Mouse (Mus musculus): ENCODE measurements around the gene Neurl2. TPM values are rescaled to one million over a fixed set of nuclear protein-coding genes. Genes with fewer than 3 reads are reported as not detected.
A peak's percentile ranks its signal among the peaks of the same experiment; 100 is the strongest.
"Not testable (repeated sequence)": the region's sequence is repeated elsewhere in the genome, so short reads cannot be mapped to it uniquely, and the experiment has no call there.

The Neurl2 gene
- polyA plus RNA-seq, 1 experiment from 2014 or later, result 1.5 TPM

DNA sequence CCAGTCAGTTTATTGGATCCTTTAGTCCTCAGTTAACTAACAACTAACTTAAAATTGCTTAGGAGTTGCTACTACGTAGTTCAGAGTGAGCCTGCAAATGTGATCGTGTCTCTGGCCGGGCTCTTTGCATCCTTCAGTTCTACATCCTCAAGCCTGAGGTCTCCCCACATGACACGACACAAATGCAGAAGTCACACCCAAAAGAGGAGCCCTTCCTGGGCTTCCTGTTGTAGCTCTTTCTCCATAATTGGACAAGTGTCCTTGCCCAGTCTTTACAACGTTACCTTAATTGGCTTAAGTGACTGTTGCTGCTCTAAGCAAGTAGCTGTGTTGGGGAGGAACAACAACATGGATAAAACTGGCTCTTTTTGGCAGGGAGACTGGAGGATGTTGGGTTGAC lies 17.9 kb downstream of the Neurl2 start:
- H3K27me3 ChIP-seq, result no peaks in the 10 kb centered on the region
- WGBS (ENCODE audit: insufficient replicate concordance), result 44% methylated on average over 5 of the region's 5 CpGs
- H3K4me3 ChIP-seq (replicated peaks), result no peak overlapping the region
- H3K4me1 ChIP-seq (replicated peaks), result peaks cover 32% of the 10 kb centered on the region
- no peaks in the 10 kb centered on the region for H3K9me3 ChIP-seq (replicated peaks)
- peak overlapping the region; percentile 41 for H3K4me2 ChIP-seq
- H3K36me3 ChIP-seq (replicated peaks), result peaks cover 15% of the 10 kb centered on the region
- H3K9ac ChIP-seq, result no peak overlapping the region
- peak; percentile 66 for ATAC-seq (ENCODE audit: insufficient read depth)
- H3K27ac ChIP-seq (replicated peaks), result peak overlapping the region; percentile 49

DNA sequence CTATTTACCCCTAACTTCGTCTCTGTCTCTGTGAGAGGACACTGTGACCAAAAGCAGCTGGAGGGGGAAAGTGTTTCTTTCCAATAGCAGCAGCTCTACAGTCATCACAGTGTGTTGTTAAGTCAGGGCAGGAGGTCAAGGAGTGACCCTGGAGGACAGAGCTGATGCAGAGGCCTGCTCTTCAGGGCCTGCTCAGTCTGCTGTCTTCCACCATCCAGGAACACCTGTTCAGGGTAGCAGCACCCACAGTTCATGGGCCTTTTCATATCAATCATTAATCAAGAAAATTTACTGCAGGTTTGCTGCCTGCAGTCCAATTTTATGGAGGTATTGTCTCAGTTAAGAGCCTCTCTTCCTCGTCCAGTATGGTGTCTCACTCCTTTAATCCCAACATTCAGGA lies 19.7 kb downstream of the Neurl2 start:
- Histone ChIP-seq H3K4me3 (replicated peaks) (no peak overlapping the region), H3K27ac (replicated peaks) (no peak overlapping the region), H3K9ac (no peak overlapping the region), H3K4me1 (replicated peaks) (peaks cover 32% of the 10 kb centered on the region), H3K9me3 (replicated peaks) (no peaks in the 10 kb centered on the region), H3K4me2 (no peak overlapping the region), H3K36me3 (replicated peaks) (peaks cover 24% of the 10 kb centered on the region), H3K27me3 (no peaks in the 10 kb centered on the region)
- ATAC-seq (ENCODE audit: insufficient read depth), result no peak
- 70% methylated on average over 2 of the region's 2 CpGs for WGBS (ENCODE audit: insufficient replicate concordance)

GRCm38 (mm10) chr2:164806614-164807013 lies 26.6 kb downstream of the Neurl2 start:
- H3K27ac ChIP-seq (replicated peaks), result 0 out of 2 replicates have a peak overlapping the region, but pooled peaks have one; percentile 24
- peak overlapping the region; percentile 91 for H3K4me2 ChIP-seq
- H3K36me3 ChIP-seq (replicated peaks), result peaks cover 28% of the 10 kb centered on the region
- 70% methylated on average over 7 of the region's 7 CpGs for WGBS (ENCODE audit: insufficient replicate concordance)
- H3K9me3 ChIP-seq (replicated peaks), result no peaks in the 10 kb centered on the region
- no peaks in the 10 kb centered on the region for H3K27me3 ChIP-seq
- no peak overlapping the region for H3K9ac ChIP-seq
- peaks cover 39% of the 10 kb centered on the region for H3K4me1 ChIP-seq (replicated peaks)
- no peak for ATAC-seq (ENCODE audit: insufficient read depth)
- H3K4me3 ChIP-seq (replicated peaks), result peak overlapping the region; percentile 92; the same call in 1 of the 2 replicates

DNA sequence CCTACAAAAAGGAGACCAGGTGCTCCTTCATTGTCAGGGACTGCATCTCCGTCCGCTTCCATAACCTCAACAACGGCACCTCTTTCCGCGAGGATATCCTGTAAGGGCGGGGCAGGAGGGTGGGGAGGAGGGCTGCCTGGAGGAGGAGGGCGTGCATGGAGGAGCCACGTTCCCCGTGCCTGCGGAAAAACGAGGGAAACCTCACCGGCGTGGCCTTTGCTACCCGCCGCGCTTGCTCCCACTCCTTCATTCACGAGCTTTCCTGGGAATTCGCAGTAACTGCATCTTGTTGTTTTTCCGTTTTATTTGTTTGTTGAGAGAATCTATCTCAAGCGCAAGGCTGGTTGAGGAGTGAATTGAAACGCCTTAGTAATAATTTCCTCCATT lies 27.9 kb downstream of the Neurl2 start:
- Histone ChIP-seq H3K27ac (replicated peaks) (peak overlapping the region; percentile 99), H3K4me2 (peak overlapping the region; percentile 91), H3K9ac (peak overlapping the region; percentile 75), H3K9me3 (replicated peaks) (no peaks in the 10 kb centered on the region), H3K4me3 (replicated peaks) (peak overlapping the region; percentile 92), H3K4me1 (replicated peaks) (peaks cover 39% of the 10 kb centered on the region), H3K27me3 (no peaks in the 10 kb centered on the region), H3K36me3 (replicated peaks) (peaks cover 40% of the 10 kb centered on the region)
- WGBS (ENCODE audit: insufficient replicate concordance), result under 1% methylated on average over 21 of the region's 21 CpGs
- peak; percentile 79 for ATAC-seq (ENCODE audit: insufficient read depth)

DNA sequence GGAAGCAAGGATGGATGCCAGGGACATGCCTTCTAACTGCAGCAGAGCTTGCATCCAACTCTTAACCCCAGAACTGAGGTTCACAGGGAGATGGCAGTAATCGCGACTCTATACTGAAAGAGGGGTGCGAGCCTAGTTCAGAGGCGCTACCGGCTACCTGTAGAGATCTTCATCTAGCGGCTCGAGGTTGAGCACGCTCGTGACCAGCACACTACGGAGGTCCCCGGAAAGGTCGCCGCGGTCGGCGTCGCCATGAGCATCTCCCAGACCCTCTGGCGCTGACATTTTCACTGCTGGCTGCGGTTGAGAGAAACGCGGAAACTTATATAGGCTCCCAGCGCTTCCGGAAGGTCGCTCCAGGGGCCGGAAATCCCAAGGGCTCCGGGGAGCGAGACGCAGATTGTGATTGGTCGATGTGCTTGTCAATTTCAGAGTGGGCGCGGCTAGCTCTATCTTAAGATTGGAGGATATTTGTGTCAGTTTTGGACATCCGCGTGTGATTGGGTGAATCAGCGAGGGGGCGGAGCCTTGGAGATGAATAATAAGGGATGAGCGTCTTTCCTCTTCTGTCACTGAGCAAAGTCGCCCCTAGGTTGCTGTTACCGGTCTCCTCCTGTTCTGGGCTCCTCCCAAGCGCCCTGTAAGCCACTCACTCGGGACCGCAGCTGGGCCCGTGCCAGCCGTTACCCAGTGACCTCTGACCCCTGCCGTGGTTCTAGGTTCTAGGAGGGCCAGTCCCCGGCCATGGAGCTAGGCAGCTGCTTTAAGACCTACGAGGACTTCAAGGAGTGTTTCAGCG lies 28.5 kb downstream of the Neurl2 start, which contains the start of the genes Acot8 and Zswim3:
Gene Acot8 (minus strand): TSS at position 350 of the 799 bp plus-strand sequence.
Gene Zswim3 (plus strand): TSS at position 566 of the 799 bp plus-strand sequence.
- Histone ChIP-seq H3K4me1 (replicated peaks) (peaks cover 39% of the 10 kb centered on the region), H3K9ac (peak within 1 kb of the TSS; percentile 89), H3K4me3 (replicated peaks) (peak within 1 kb of the TSS; percentile 92), H3K4me2 (peak within 1 kb of the TSS; percentile 91), H3K27ac (replicated peaks) (peak within 1 kb of the TSS; percentile 99), H3K36me3 (replicated peaks) (peaks cover 43% of the 10 kb centered on the region), H3K9me3 (replicated peaks) (no peaks in the 10 kb centered on the region), H3K27me3 (no peaks in the 10 kb centered on the region)
- WGBS (ENCODE audit: insufficient replicate concordance), result under 1% methylated on average over 47 of the region's 47 CpGs
- peak; percentile 93 for ATAC-seq (ENCODE audit: insufficient read depth)

- Histone ChIP-seq H3K4me2 (peak overlapping the region; percentile 78), H3K4me1 (replicated peaks) (peaks cover 39% of the 10 kb centered on the region), H3K27me3 (no peaks in the 10 kb centered on the region), H3K27ac (replicated peaks) (peak overlapping the region; percentile 90), H3K9me3 (replicated peaks) (no peaks in the 10 kb centered on the region), H3K36me3 (replicated peaks) (peaks cover 43% of the 10 kb centered on the region), H3K4me3 (replicated peaks) (peak overlapping the region; percentile 92), H3K9ac (peak overlapping the region; percentile 89)
- ATAC-seq (ENCODE audit: insufficient read depth), result no peak
- WGBS (ENCODE audit: insufficient replicate concordance), result 48% methylated on average over 1 of the region's 1 CpGs
Measured at GRCm38 (mm10) chr2:164803921-164804313, 29.3 kb downstream of the Neurl2 start.

DNA sequence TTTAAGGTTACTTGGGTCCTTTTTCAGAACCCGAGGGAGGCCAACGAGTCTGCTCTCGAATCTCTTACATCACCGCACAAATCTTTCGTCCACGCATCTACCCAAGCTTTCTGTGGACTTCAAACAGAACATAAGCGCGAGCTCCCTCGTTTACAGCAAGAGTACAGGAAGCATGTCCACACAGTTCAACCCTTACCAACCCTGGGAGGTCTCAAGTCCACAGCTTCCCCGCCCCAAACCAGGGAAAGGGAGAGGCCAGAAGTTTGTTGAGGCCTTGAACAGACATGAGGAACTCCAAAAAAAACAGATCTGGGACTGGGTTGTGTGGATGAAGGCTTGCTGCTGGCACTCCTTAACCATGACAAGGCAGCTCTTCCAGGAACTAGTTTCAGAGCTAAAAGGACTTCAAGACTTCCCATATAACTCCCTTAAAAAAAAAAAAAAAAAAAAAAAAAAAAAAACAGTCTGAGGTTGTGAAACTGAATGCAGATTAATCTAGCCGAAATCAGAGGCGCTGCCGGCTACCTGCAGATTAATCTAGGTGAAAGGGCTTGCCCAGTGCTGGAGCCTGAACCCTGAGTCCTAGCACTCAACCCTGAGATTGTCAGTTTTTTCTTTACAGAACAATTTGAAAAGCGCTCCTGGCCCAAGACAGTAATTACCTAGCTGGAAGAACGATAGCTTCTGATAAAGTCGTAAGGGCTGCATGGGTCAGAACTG lies 29.9 kb downstream of the Neurl2 start:
- peaks cover 44% of the 10 kb centered on the region for H3K36me3 ChIP-seq (replicated peaks)
- peaks cover 39% of the 10 kb centered on the region for H3K4me1 ChIP-seq (replicated peaks)
- peak overlapping the region; percentile 92 for H3K4me3 ChIP-seq (replicated peaks)
- H3K9ac ChIP-seq, result peak overlapping the region; percentile 89
- H3K27me3 ChIP-seq, result no peaks in the 10 kb centered on the region
- H3K27ac ChIP-seq (replicated peaks), result peak overlapping the region; percentile 90
- WGBS (ENCODE audit: insufficient replicate concordance), result 72% methylated on average over 16 of the region's 16 CpGs
- H3K4me2 ChIP-seq, result peak overlapping the region; percentile 78
- no peaks in the 10 kb centered on the region for H3K9me3 ChIP-seq (replicated peaks)
- ATAC-seq (ENCODE audit: insufficient read depth), result no peak

- no peak overlapping the region for H3K9ac ChIP-seq
- H3K4me1 ChIP-seq (replicated peaks), result peaks cover 19% of the 10 kb centered on the region
- ATAC-seq (ENCODE audit: insufficient read depth), result no peak
- H3K9me3 ChIP-seq (replicated peaks), result no peaks in the 10 kb centered on the region
- H3K36me3 ChIP-seq (replicated peaks), result peaks cover 70% of the 10 kb centered on the region
- H3K4me3 ChIP-seq (replicated peaks), result no peak overlapping the region
- no peaks in the 10 kb centered on the region for H3K27me3 ChIP-seq
- WGBS (ENCODE audit: insufficient replicate concordance), result 80% methylated on average over 13 of the region's 13 CpGs
- no peak overlapping the region for H3K4me2 ChIP-seq
- no peak overlapping the region for H3K27ac ChIP-seq (replicated peaks)
Measured at GRCm38 (mm10) chr2:164800252-164801004, 32.8 kb downstream of the Neurl2 start.

DNA sequence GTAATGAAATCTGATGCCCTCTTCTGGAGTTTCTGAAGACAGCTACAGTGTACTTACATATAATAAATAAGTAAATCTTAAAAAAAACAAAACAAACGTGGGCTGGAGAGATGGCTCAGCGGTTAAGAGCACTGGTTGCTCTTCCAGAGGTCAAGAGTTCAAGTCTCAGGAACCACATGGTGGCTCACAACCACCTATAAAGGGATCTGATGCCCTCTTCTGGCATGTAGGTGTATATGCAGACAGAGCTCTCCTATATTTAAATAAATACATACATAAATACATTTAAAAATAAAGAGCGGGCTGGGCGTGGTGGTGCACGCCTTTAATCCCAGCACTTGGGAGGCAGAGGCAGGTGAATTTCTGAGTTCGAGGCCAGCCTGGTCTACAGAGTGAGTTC lies 34.7 kb downstream of the Neurl2 start:
- WGBS (ENCODE audit: insufficient replicate concordance), result 59% methylated on average over 6 of the region's 6 CpGs
- H3K9ac ChIP-seq; H3K4me2 ChIP-seq; ATAC-seq (ENCODE audit: insufficient read depth); H3K9me3 ChIP-seq (replicated peaks); H3K27me3 ChIP-seq; H3K4me3 ChIP-seq (replicated peaks); H3K27ac ChIP-seq (replicated peaks): not testable (repeated sequence)
- Histone ChIP-seq H3K36me3 (replicated peaks) (peaks cover 88% of the 10 kb centered on the region), H3K4me1 (replicated peaks) (peaks cover 14% of the 10 kb centered on the region)

DNA sequence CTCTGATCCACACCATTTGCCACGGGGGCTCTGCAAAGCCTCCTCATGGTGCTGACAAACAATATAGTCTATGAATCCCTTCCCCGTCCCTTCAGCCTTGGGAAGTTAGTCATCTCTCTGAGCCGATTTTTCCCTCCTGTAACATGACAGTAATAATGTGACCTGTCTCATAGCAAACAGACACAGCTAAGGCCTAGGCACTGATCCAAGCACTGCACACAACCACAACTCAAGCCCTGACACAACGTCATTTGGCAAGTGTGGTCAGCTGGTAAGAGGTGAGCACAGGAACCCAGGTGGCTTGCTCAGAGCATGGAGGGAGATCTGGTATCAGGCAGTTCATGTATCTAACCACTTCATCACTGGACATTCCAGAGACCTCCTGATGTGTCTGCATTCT lies 37.4 kb downstream of the Neurl2 start:
- Histone ChIP-seq H3K9me3 (replicated peaks) (no peaks in the 10 kb centered on the region), H3K9ac (no peak overlapping the region), H3K27me3 (no peaks in the 10 kb centered on the region), H3K4me3 (replicated peaks) (no peak overlapping the region), H3K36me3 (replicated peaks) (peaks cover 93% of the 10 kb centered on the region), H3K27ac (replicated peaks) (no peak overlapping the region), H3K4me1 (replicated peaks) (peaks cover 14% of the 10 kb centered on the region), H3K4me2 (no peak overlapping the region)
- 73% methylated on average over 4 of the region's 4 CpGs for WGBS (ENCODE audit: insufficient replicate concordance)
- no peak for ATAC-seq (ENCODE audit: insufficient read depth)

DNA sequence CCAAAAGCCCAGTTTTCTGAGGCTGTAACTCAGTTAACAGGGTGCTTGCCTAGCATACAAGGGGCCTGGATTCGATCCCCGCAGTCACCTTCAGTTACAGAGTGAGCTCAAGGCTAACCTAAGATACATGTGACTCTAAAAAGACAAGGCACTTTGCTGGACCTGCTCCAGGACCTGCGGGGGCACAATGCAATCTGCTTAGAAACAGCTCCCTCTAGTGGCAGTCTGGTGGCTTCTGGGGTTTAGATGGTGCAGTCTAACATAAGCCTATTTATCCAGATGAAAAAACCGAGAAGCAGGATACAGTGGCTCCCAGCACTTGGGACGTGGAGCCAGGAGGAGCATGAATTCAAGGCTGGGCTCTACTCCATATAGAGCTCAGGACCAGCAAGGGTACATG lies 39.0 kb downstream of the Neurl2 start:
- no peak overlapping the region for H3K9ac ChIP-seq
- H3K27ac ChIP-seq (replicated peaks), result no peak overlapping the region
- WGBS (ENCODE audit: insufficient replicate concordance), result 28% methylated on average over 5 of the region's 5 CpGs
- no peak overlapping the region for H3K4me3 ChIP-seq (replicated peaks)
- H3K4me1 ChIP-seq (replicated peaks), result peaks cover 21% of the 10 kb centered on the region
- H3K9me3 ChIP-seq (replicated peaks), result no peaks in the 10 kb centered on the region
- no peak overlapping the region for H3K4me2 ChIP-seq
- H3K36me3 ChIP-seq (replicated peaks), result peaks cover 85% of the 10 kb centered on the region
- ATAC-seq (ENCODE audit: insufficient read depth), result peak; percentile 49
- H3K27me3 ChIP-seq, result no peaks in the 10 kb centered on the region
